Mouse (Mus musculus): Measurements from ENCODE around the gene Tsg101. TPM values are rescaled to one million over a fixed set of nuclear protein-coding genes. Genes with fewer than 3 reads are reported as not detected.

Tsg101 gene
- total and polyA plus RNA-seq, 2 experiments from 2014 or later: 135 to 323 TPM

DNA sequence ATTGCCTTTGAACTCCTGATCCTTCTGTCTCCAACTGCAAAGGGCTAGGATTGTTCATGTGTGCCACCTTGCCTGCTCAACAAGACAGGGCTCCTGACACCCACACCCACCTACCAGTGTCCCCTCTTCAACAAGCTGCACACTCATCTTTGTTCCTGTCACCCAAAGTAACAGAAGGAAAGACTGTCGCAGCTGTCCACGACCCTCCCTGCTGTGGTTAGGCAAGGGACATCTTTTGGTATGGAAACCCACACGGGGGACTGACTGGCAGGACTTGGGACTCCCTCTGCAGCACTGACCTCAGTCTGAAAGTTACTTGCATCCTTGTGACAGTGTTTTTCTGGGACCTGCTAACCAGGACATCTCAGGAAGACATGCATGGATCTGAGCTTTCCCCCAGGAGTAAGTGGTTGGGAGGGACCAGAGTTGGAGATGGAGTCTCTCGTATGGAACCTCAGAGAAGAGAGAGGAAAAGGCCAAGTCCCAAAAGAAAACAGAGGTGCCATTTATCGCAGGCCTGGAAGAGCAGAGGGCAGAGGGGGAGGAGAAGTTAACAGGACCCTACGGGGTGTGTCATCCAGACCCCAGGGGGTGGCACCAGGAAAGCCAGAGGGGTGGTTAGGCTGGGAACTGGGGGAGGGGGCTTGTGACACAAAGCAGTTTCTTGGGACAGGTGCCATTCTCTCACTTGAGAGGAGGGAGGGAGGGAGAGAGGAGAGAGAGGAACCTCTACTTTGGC lies 78.8 kb downstream of the Tsg101 start, which contains the start of gene Ldha:
Gene Ldha (plus strand): TSS at position 689 of the 739 bp plus-strand sequence.
- H3K9me3 ChIP-seq (ENCODE audit: low read length): no peaks in the 10 kb centered on the region

DNA sequence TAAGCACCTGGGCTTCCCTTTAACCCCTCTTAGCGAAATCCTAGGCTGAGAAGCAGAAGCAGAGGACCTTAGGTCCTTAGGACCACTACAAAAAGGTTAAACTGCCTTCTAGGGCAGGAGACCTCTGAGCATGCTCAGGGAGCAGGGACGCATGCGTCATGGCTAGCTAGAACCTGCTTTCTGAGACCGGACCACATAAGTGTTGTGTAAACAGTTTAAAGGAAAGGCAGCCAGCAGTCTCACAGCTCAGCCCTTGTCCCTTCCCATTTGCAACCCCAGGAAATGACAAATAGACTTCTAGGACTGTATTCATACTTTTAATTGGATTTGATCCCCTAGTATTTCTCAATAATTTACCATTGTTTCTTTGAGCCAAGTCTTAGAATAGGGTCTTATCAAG lies 79.4 kb downstream of the Tsg101 start:
- H3K4me1 ChIP-seq (ENCODE audit: insufficient read depth, low read length): peaks cover 18% of the 10 kb centered on the region
- ATAC-seq (ENCODE audit: low FRiP score) (no peak), DNase-seq (ENCODE audit: low spot score) (no peak)
- no peak overlapping the region for H3K27ac ChIP-seq (ENCODE audit: low read depth, low read length)
- no peaks in the 10 kb centered on the region for H3K36me3 ChIP-seq (ENCODE audit: insufficient read depth, low read length)
- H3K4me2 ChIP-seq (ENCODE audit: low read depth, low read length, poor library complexity, severe bottlenecking): no peak overlapping the region
- WGBS: 51% methylated on average over 4 of the region's 4 CpGs
- no peak overlapping the region for H3K4me3 ChIP-seq (ENCODE audit: low read depth, low read length)
- H3K9ac ChIP-seq (replicated peaks; ENCODE audit: low read length, poor library complexity, severe bottlenecking): no peak overlapping the region
- no peaks in the 10 kb centered on the region for H3K9me3 ChIP-seq (ENCODE audit: low read length)
- H3K27me3 ChIP-seq (ENCODE audit: insufficient read depth, low read length): no peaks in the 10 kb centered on the region
- no peak for TF ChIP-seq CTCF (IDR thresholded peaks at IDR 0.05)

More for the DNA sequence above, 78.8 kb downstream of the Tsg101 start, which contains the start of gene Ldha:
- H3K9ac ChIP-seq (replicated peaks; ENCODE audit: low read length, poor library complexity, severe bottlenecking): no peak within 1 kb of the TSS
- H3K36me3 ChIP-seq (ENCODE audit: insufficient read depth, low read length): no peaks in the 10 kb centered on the region
- no peak for ATAC-seq (ENCODE audit: low FRiP score)
- no peak within 1 kb of the TSS for H3K27ac ChIP-seq (ENCODE audit: low read depth, low read length)
- peaks cover 18% of the 10 kb centered on the region for H3K4me1 ChIP-seq (ENCODE audit: insufficient read depth, low read length)
- no peak within 1 kb of the TSS for H3K4me2 ChIP-seq (ENCODE audit: low read depth, low read length, poor library complexity, severe bottlenecking)
- no peak within 1 kb of the TSS for H3K4me3 ChIP-seq (ENCODE audit: low read depth, low read length)
- DNase-seq (ENCODE audit: low spot score): no peak
- no peaks in the 10 kb centered on the region for H3K27me3 ChIP-seq (ENCODE audit: insufficient read depth, low read length)
- WGBS: 35% methylated on average over 6 of the region's 6 CpGs
- no peak for TF ChIP-seq CTCF (IDR thresholded peaks at IDR 0.05)

DNA sequence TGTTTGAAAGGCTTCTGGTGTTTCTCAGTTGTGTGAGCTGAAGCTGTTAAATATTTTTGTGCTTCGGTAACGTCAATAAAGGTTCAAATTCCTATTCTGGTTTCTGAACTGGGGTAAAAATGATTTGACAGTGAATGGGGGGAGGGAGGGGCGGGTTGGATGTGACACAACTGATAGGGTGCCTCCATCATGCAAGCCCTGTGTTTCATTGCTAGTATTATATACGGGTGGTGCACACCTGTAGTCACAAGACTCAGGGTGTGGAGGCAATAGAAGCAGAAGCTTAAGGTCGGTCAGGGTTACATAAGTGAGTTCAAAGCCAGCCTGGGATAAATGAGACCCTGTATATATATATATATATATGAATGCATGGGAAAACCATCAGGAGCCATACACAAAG lies 79.9 kb downstream of the Tsg101 start:
- H3K27ac ChIP-seq (ENCODE audit: low read depth, low read length): no peak overlapping the region
- DNase-seq (ENCODE audit: low spot score): no peak
- H3K4me3 ChIP-seq (ENCODE audit: low read depth, low read length): no peak overlapping the region
- ATAC-seq (ENCODE audit: low FRiP score): no peak
- no peak for TF ChIP-seq CTCF (IDR thresholded peaks at IDR 0.05)
- no peaks in the 10 kb centered on the region for H3K9me3 ChIP-seq (ENCODE audit: low read length)
- 83% methylated on average over 5 of the region's 5 CpGs for WGBS
- H3K4me1 ChIP-seq (ENCODE audit: insufficient read depth, low read length): peaks cover 13% of the 10 kb centered on the region
- no peak overlapping the region for H3K9ac ChIP-seq (replicated peaks; ENCODE audit: low read length, poor library complexity, severe bottlenecking)
- no peaks in the 10 kb centered on the region for H3K27me3 ChIP-seq (ENCODE audit: insufficient read depth, low read length)
- no peak overlapping the region for H3K4me2 ChIP-seq (ENCODE audit: low read depth, low read length, poor library complexity, severe bottlenecking)
- no peaks in the 10 kb centered on the region for H3K36me3 ChIP-seq (ENCODE audit: insufficient read depth, low read length)

DNA sequence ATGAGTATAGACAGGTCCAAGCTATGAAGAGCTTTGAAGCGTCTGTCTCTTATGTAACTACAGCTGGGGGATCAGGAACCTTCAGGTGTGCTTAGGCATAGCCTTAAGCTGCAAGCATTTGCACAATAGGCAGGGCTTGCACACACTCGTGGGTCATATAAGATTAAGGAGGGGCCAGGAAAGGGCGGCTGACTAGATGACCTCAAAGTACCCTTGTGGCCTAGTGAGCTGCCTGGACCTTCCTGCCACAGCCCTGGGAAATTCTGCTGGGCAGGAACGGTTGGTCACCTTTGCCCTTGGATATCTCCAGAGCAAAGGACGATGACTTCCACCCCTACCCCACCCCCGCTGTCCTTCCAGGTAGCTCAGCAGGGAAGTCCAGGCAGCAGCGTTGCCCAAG lies 80.3 kb downstream of the Tsg101 start:
- no peak for TF ChIP-seq CTCF (IDR thresholded peaks at IDR 0.05)
- Histone ChIP-seq H3K27me3 (ENCODE audit: insufficient read depth, low read length) (no peaks in the 10 kb centered on the region), H3K4me3 (ENCODE audit: low read depth, low read length) (no peak overlapping the region), H3K27ac (ENCODE audit: low read depth, low read length) (peak overlapping the region; percentile 48; the same call in 1 of the 2 replicates), H3K36me3 (ENCODE audit: insufficient read depth, low read length) (no peaks in the 10 kb centered on the region), H3K9me3 (ENCODE audit: low read length) (no peaks in the 10 kb centered on the region), H3K9ac (replicated peaks; ENCODE audit: low read length, poor library complexity, severe bottlenecking) (no peak overlapping the region), H3K4me2 (ENCODE audit: low read depth, low read length, poor library complexity, severe bottlenecking) (peak overlapping the region; percentile 25; the same call in 1 of the 2 replicates), H3K4me1 (ENCODE audit: insufficient read depth, low read length) (peaks cover 12% of the 10 kb centered on the region)
- ATAC-seq (ENCODE audit: low FRiP score) (no peak), DNase-seq (ENCODE audit: low spot score) (no peak)
- 37% methylated on average over 7 of the region's 7 CpGs for WGBS

Other genes with a start within 250 kb of the Tsg101 start
- 2.3 TPM in 1 of 2 replicates, not detected in the other for gene Tph1, start 247.4 kb downstream of the Tsg101 start, total RNA-seq (2014; rRNA removed)
- 0.49 and 1.5 TPM in 2 replicates for gene Tph1, start 247.4 kb downstream of the Tsg101 start, polyA plus RNA-seq (2015; fragmentation: Nextera tagmentation; extraction: Ambion mirVana)
- gene Saal1, start 209.3 kb downstream of the Tsg101 start, total RNA-seq (2014; rRNA removed): 12.1 and 13.6 TPM in 2 replicates
- gene Saal1, start 209.3 kb downstream of the Tsg101 start, polyA plus RNA-seq (2015; fragmentation: Nextera tagmentation; extraction: Ambion mirVana): 10.2 and 10.6 TPM in 2 replicates
- not detected in 2 replicates for gene Saa3, start 204.3 kb downstream of the Tsg101 start, total RNA-seq (2014; rRNA removed)
- gene Saa3, start 204.3 kb downstream of the Tsg101 start, polyA plus RNA-seq (2015; fragmentation: Nextera tagmentation; extraction: Ambion mirVana): 0.30 TPM in 1 of 2 replicates, not detected in the other
- not detected in 2 replicates for gene Saa4, start 187.4 kb downstream of the Tsg101 start, total RNA-seq (2014; rRNA removed)
- gene Saa4, start 187.4 kb downstream of the Tsg101 start, polyA plus RNA-seq (2015; fragmentation: Nextera tagmentation; extraction: Ambion mirVana): not detected in 2 replicates
- gene Saa1, start 177.0 kb downstream of the Tsg101 start, total RNA-seq (2014; rRNA removed): not detected in 2 replicates
- 0.28 and 0.50 TPM in 2 replicates for gene Saa1, start 177.0 kb downstream of the Tsg101 start, polyA plus RNA-seq (2015; fragmentation: Nextera tagmentation; extraction: Ambion mirVana)
- not detected in 2 replicates for gene Saa2, start 168.2 kb downstream of the Tsg101 start, total RNA-seq (2014; rRNA removed)
- gene Saa2, start 168.2 kb downstream of the Tsg101 start, polyA plus RNA-seq (2015; fragmentation: Nextera tagmentation; extraction: Ambion mirVana): not detected in 2 replicates
- gene Hps5, start 123.9 kb downstream of the Tsg101 start, total RNA-seq (2014; rRNA removed): 16.7 and 24.6 TPM in 2 replicates
- 8.1 and 9.0 TPM in 2 replicates for gene Hps5, start 123.9 kb downstream of the Tsg101 start, polyA plus RNA-seq (2015; fragmentation: Nextera tagmentation; extraction: Ambion mirVana)
- gene Gtf2h1, start 123.9 kb downstream of the Tsg101 start, total RNA-seq (2014; rRNA removed): 32.9 and 50.2 TPM in 2 replicates
- 36.4 and 38.2 TPM in 2 replicates for gene Gtf2h1, start 123.9 kb downstream of the Tsg101 start, polyA plus RNA-seq (2015; fragmentation: Nextera tagmentation; extraction: Ambion mirVana)
- 341 and 345 TPM in 2 replicates for gene Ldha, start 78.5 kb downstream of the Tsg101 start, total RNA-seq (2014; rRNA removed)
- gene Ldha, start 78.5 kb downstream of the Tsg101 start, polyA plus RNA-seq (2015; fragmentation: Nextera tagmentation; extraction: Ambion mirVana): 604 and 701 TPM in 2 replicates
- not detected in 2 replicates for gene Ldhc, start 58.8 kb downstream of the Tsg101 start, total RNA-seq (2014; rRNA removed)
- gene Ldhc, start 58.8 kb downstream of the Tsg101 start, polyA plus RNA-seq (2015; fragmentation: Nextera tagmentation; extraction: Ambion mirVana): 0.22 and 0.32 TPM in 2 replicates
- gene Uevld, start 38.6 kb upstream of the Tsg101 start, total RNA-seq (2014; rRNA removed): 10.1 and 10.6 TPM in 2 replicates
- 3.7 TPM in 2 replicates for gene Uevld, start 38.6 kb upstream of the Tsg101 start, polyA plus RNA-seq (2015; fragmentation: Nextera tagmentation; extraction: Ambion mirVana)
- not detected in 2 replicates for gene Gm9999, start 63.6 kb upstream of the Tsg101 start, total RNA-seq (2014; rRNA removed)
- not detected in 2 replicates for gene Gm9999, start 63.6 kb upstream of the Tsg101 start, polyA plus RNA-seq (2015; fragmentation: Nextera tagmentation; extraction: Ambion mirVana)
- 8.8 and 10.7 TPM in 2 replicates for gene Spty2d1, start 88.4 kb upstream of the Tsg101 start, total RNA-seq (2014; rRNA removed)
- gene Spty2d1, start 88.4 kb upstream of the Tsg101 start, polyA plus RNA-seq (2015; fragmentation: Nextera tagmentation; extraction: Ambion mirVana): 3.8 and 4.7 TPM in 2 replicates
- gene Tmem86a, start 130.6 kb upstream of the Tsg101 start, total RNA-seq (2014; rRNA removed): 15.1 and 16.0 TPM in 2 replicates
- 29.0 and 30.1 TPM in 2 replicates for gene Tmem86a, start 130.6 kb upstream of the Tsg101 start, polyA plus RNA-seq (2015; fragmentation: Nextera tagmentation; extraction: Ambion mirVana)
- 114 and 124 TPM in 2 replicates for gene Ptpn5, start 213.7 kb upstream of the Tsg101 start, total RNA-seq (2014; rRNA removed)
- 187 and 195 TPM in 2 replicates for gene Ptpn5, start 213.7 kb upstream of the Tsg101 start, polyA plus RNA-seq (2015; fragmentation: Nextera tagmentation; extraction: Ambion mirVana)